Mouse (Mus musculus): Measurements from ENCODE around the gene Zfp975.
A peak's percentile ranks its signal among the peaks of the same experiment; 100 is the strongest.
"Not testable (repeated sequence)": the region's sequence is repeated elsewhere in the genome, so short reads cannot be mapped to it uniquely, and the experiment has no call there.

The Zfp975 gene

DNA sequence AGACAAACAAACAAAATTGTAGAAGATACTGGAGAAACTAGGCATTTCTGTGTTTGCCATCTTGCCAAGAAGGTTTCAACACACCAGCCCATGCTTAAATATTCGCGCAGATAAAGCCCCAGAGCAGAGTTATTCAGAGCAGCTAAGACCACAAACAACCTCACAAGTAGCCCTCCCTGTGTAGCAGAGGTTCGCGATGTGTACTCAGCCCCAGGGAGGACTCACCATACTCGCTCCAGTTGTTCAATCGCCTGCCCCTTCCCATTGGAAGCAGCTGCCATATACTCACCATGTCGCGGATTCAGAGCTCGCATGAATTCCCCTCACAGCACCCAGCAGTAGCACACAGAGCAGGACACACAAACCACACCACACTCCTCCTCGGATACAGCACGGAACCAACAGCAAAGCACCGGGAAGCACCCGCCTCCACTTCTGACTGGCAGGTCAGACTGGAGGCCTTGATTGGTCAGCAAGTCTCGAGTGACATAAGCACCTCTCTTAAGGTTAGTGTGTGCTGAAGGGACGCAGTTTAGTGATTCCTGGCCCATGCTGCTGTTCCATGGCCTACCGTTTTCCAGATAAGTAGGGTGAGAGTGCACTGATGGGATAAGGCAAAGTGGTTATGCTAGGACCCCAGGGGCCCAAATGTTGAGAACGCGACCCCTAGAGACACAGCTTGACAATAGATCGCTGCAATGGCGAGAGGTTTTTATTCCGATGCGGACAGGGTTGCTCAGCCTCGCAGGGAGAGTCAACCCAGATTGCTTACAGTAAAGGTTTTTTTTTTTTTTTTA lies at the start of gene Zfp975:
Gene Zfp975 (minus strand): TSS at position 381 of the 797 bp plus-strand sequence.
- peak; percentile 93 for DNase-seq

DNA sequence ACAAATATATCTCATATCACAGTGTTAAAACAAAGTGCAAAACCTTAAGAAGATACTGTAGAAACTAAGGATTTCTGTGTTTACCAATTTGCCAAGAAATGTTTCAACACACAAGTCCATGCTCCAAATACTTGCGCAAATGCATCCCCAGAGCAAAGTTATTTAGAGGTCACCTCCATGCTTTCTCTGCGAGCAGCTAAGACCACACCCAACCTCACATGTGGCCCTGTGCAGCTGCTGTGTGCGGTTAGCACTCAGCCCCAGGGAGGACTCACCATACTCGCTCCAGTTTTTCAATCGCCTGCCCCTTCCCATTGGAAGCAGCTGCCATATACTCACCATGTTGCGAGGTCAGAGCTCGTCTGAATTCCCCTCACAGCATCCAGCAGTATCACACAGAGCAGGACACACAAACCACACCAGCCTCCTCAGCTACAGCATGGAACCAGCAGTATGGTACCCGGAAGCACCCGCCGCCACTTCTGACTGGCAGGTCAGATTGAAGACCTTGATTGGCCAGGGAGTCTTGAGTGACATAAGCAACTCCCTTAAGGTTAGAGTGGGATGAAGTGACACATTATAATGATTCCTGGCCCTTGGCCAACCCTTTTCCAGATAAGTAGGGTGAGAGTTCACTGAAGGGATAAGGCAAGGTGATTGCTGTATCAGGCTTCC lies 46.1 kb upstream of the Zfp975 start:
- no peak for DNase-seq

DNA sequence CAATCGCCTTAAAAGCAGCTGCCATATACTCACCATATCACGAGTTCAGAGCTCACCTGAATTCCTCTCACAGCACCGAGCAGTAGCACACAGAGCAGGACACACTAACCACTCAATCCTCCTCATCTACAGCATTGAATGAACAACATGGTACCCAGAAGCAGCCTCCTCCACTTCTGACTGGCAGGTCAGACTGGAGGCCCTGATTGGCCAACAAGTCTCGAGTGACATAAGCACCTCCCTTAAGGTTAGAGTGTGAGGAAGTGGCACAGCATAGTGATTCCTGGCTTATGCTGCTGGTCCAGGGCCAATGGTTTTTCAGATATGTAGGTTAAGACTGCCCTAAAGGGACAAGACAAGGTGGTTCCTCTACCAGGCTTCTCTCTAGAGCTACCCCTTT lies 34.4 kb upstream of the Zfp975 start, which contains the start of gene Gm17067:
Gene Gm17067 (minus strand): TSS at position 101 of the 400 bp plus-strand sequence.
- DNase-seq, result not testable (repeated sequence)

DNA sequence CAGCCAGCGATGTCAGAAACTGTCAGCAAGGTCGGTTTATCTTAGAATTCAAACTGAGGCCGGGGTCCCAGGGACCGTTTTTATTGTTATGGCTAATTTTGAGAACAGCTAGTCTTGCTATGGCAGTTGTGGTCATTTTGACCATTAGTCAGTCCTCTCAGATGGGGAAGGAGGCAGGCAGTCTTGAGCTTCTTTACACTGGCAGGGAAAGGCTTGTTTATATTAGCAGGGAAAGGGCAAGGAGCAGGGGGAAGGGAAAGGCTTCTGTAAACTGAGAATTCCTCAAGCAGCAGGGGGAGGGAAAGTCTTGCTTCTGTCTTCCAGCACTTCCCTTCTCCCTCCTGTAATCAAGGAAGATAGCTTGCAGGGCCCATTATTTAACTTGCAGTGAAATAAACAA lies 709 bp upstream of the Zfp975 start:
- peak; percentile 62 for DNase-seq

DNA sequence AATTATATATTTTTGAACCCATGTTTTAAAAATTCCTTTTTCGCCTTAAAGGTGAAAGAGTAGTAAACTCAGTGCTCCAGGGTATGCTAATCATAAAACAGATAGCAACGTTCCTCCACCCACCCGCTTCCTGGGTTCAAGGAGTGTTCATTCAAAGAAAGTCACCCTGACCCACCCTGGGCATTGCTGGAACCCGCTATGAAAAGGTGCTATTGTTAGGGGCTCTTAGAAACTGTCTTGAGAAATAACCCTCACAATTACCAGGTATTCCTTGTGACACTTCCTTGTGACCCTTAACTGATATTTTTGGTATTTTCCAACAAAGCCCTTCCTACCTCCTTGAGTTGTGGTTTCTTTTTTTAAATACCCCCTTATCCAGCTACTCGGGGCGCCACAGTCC lies 12.5 kb downstream of the Zfp975 start:
- DNase-seq, result not testable (repeated sequence)

DNA sequence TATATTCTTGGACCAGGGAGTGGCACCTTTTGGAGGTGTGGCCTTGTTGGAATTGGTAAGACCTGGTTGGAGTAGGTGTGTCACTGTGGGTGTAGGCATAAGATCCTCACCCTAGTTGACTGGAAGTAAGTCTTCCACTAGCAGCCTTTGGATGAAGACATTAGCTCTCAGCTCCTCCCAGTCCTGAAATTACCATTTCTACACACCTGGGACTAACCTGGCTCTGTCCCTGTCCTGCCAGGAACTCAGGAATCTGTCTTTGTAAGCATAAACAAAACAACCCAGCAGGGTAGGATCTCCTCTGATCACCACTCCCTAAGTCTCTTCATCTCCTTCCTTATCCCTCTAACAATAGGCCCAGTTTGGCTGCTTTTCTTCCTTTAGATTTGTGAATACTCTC lies 12.9 kb downstream of the Zfp975 start:
- DNase-seq, result not testable (repeated sequence)

DNA sequence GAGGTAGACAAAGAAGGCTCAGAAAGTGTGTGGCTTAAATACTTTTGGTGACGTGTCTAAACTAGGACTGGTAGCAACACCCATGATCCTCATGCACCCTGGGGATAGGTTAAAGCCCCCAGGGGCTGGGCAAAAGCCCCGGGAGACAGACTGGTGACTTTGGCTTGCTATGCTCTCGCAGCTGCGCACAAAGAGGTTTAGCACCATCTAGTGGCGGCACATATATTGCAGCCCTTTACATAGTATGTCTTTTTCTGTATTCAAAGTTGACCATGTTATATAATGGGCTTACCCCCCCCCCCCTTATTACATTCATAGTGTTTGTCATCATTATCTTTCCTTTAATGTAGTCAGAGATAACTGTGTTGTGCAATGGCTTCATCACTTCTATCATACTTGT lies 32.4 kb downstream of the Zfp975 start:
- DNase-seq, result peak; percentile 25

DNA sequence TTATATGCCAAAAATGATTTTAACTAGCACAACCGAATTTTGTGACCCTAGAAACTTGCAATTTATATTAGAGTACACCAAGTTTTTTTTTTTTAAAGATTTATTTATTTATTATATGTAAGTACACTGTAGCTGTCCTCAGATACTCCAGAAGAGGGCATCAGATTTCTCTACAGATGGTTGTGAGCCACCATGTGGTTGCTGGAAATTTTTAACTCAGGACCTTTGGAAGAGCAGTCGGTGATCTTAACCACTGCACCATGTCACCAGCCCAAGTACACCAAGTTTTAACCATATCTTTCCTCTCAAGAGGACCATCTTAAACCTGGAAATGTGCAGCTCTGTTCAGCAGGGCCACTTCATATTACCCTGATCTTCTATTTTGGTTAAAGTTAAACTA lies 37.3 kb downstream of the Zfp975 start:
- DNase-seq, result not testable (repeated sequence)

DNA sequence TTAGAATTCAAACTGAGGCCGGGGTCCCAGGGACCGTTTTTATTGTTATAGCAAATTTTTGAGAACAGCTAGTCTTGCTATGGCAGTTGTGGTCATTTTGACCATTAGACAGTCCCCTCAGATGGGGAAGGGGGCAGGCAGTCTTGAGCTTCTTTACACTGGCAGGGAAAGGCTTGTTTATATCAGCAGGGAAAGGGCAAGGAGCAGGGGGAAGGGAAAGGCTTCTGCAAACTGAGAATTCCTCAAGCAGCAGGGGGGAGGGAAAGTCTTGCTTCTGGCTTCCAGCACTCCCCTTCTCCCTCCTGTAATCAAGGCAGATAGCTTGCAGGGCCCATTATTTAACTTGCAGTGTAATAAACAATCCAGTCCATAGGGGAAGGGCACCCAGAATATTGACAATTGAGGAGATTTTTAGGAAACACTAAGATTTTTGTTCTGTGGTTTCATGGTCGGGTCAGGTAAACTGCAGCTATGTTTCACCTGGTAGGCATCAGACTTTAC lies 49.4 kb downstream of the Zfp975 start:
- peak; percentile 5 for DNase-seq

DNA sequence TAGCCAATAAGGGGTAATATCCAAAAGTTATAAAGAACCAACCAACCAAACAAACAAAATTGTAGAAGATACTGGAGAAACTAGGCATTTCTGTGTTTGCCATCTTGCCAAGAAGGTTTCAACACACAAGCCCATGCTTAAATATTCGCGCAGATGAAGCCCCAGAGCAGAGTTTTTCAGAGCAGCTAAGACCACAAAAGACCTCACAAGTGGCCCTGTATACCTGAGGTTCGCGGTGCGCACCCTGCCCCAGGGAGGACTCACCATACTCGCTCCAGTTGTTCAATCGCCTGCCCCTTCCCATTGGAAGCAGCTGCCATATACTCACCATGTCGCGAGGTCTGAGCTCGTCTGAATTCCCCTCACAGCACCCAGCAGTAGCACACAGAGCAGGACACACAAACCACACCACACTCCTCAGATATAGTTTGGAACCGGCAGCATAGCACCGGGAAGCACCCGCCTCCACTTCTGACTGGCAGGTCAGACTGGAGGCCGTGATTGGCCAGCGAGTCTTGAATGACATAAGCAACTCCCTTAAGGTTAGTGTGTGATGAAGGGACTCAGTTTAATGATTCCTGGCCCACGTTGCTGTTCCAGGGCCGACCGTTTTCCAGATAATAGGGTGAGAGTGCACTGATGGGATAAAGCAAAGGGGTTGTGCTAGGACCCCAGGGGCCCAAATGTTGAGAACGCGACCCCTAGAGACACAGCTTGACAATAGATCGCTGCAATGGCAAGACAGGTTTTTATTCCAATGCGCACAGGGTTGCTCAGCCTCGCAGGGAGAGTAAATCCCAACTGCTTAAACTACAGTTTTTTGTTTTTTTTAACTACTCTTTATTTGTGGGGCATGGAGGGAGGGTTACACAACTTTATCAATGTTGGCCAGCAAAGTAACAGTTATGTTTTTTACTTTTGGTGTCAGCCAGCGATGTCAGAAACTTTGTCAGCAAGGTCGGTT lies 50.1 kb downstream of the Zfp975 start, which contains the start of gene Zfp976:
Gene Zfp976 (minus strand): TSS at position 437 of the 964 bp plus-strand sequence.
- DNase-seq, result peak; percentile 89

DNA sequence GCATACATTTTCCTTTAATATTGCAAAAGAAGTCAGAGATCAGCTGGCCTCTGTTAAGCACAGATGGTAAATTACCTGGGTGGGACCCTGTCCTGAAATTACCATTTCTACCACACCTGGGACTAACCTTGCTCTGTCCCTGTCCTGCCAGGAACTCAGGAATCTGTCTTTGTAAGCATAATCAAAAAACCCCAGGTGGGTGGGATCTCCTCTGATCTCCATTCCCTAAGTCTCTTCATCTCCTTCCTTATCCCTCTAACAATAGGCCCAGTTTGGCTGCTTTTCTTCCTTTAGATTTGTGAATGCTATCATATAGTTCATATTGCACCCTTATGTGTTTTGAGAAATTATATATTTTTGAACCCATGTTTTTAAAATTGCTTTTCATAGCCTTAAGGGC lies 61.5 kb downstream of the Zfp975 start:
- DNase-seq, result not testable (repeated sequence)
